Mouse (Mus musculus): Measurements from ENCODE around the gene Zfyve26. TPM values are rescaled to one million over a fixed set of nuclear protein-coding genes. Genes with fewer than 3 reads are reported as not detected.
"Not testable (repeated sequence)": the region's sequence is repeated elsewhere in the genome, so short reads cannot be mapped to it uniquely, and the experiment has no call there.

The Zfyve26 gene
- polyA plus RNA-seq (2012; ENCODE audit: insufficient read depth, insufficient read length, missing spikeins) = 8.6 and 11.1 TPM in 2 replicates

DNA sequence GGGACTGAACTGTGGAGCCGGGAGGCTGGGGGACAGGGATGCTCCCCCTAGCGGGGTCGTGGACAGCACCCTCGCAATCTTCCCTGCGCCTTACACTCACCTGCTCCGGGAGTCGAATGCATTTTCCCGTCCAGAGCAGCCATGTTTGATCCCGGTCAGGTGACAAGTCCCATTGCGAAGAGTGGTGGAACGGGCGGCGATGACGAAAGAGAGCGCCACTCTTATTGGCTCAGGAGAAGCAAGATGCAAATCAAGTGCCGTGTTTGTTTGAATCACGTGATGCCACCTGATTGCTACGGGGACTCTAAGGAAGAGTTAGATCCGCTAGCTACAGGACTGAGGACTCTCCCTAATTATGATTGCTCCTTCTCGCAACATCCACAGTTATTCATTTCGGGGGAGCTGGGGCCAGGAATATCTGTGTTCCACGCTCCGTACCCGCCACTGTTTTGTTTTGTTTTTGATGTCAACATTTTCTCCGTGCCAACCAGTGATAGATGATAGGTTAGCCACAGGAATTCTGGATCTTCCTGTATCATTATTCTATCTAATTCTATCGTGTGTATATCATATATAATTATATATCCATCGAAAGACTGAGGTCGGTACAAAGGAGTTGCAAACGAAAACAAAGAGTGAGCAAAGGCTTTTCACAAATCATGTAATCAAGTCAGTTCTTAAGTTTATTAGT lies at the start of gene Zfyve26:
Zfyve26 (minus strand) TSS at position 179 of the 691 bp plus-strand sequence.
- no peaks in the 10 kb centered on the region; the same call in 1 of the 2 replicates for H3K4me1 ChIP-seq (ENCODE audit: control insufficient read depth, insufficient read depth, insufficient read length, low read length)
- H3K27ac ChIP-seq (replicated peaks; ENCODE audit: low read depth, low read length) = 0 out of 2 replicates have a peak within 1 kb of the TSS, but pooled peaks have one; percentile 15
- H3K4me3 ChIP-seq (ENCODE audit: insufficient read depth, low read depth, low read length) = peak within 1 kb of the TSS; percentile 94

DNA sequence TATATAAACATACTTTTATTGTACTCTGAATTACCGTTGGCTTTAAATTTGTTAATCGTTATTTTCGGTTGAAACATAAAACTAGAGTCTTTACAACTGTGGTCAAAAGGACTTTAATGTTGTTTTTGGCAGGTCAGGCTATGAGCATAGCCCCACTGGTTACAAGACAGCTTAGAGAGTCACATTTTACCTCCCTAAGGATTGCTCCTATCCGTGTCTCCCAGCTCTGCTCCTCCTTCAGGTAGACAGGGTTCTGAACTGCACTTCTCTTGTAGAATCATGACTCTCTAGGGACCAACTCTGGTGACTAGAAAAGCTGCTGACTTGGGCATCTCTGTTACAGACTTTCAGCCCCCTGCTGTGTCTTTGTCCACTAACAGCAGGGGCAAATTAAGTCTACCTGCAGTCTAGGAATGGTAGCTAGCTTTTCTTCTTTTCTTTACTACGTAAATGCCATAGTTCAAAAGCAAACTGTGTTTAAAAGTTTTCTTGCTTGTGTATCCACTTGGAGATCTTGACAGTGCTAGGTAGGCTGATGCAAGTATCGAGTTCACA lies 45.3 kb upstream of the Zfyve26 start:
- Histone ChIP-seq H3K4me1 (ENCODE audit: control insufficient read depth, insufficient read depth, insufficient read length, low read length) (no peaks in the 10 kb centered on the region), H3K27ac (replicated peaks; ENCODE audit: low read depth, low read length) (no peak overlapping the region), H3K4me3 (ENCODE audit: insufficient read depth, low read depth, low read length) (no peak overlapping the region)

DNA sequence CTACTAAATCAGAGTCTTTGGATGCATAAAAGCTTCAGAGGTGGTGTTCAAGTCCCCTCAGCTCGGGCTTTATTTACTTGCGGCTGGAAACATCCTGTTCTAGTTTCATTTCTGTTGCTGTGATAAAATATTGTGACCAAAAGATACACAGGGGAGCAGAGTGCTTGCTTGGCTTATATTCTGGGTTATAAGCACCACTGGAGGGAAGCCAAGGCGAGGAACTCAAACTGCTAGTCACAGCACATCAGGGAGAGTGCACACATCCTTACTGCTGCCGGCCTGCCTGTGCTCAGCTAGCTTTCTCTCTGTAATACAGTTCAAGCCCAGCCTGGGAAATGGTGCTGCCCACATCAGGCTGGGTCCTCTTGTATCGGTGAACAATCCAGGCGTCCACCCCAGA lies 44.4 kb upstream of the Zfyve26 start:
- Histone ChIP-seq H3K27ac (replicated peaks; ENCODE audit: low read depth, low read length) (no peak overlapping the region), H3K4me3 (ENCODE audit: insufficient read depth, low read depth, low read length) (no peak overlapping the region), H3K4me1 (ENCODE audit: control insufficient read depth, insufficient read depth, insufficient read length, low read length) (no peaks in the 10 kb centered on the region)

DNA sequence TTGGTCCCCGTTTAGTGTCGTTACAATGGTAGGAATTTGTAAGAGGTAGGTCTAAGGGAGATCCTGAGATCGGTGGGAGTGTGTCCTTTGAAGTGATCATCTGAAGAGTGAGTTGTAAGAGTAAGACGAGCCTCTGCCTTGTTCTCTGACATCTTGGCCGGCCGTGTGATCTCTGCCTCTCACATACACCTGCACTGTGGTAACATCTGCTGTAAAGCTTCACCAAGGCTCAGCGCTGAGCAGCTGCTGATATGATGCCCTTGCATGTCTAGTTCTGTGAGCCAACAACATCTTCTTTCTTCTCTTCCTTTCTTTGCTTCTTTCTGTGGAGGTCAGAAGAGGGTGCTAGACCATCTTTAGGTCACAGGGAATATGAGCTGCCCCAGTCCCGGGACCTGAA lies 42.7 kb upstream of the Zfyve26 start:
- Histone ChIP-seq H3K27ac (replicated peaks; ENCODE audit: low read depth, low read length) (no peak overlapping the region), H3K4me3 (ENCODE audit: insufficient read depth, low read depth, low read length) (no peak overlapping the region), H3K4me1 (ENCODE audit: control insufficient read depth, insufficient read depth, insufficient read length, low read length) (no peaks in the 10 kb centered on the region)

DNA sequence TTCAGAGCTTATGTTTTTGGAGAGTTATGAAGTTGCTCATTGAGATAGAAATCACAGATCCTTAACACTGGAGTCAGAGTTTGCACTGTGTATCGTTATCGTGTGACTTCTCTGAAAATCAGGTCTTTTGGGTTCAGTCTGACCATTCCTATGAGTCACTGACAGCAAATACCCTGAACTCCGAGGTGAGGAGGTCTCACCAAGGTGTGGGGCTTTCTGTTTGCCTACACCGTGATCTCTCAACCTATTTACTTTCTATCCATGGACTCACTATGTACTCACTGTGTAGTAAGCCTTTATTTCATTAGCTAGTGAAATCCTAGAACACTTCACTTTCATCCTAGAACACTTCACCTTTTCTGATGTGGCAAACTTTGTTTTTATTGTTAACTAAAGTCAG lies 35.6 kb upstream of the Zfyve26 start:
- no peaks in the 10 kb centered on the region for H3K4me1 ChIP-seq (ENCODE audit: control insufficient read depth, insufficient read depth, insufficient read length, low read length)
- no peak overlapping the region for H3K27ac ChIP-seq (replicated peaks; ENCODE audit: low read depth, low read length)
- H3K4me3 ChIP-seq (ENCODE audit: insufficient read depth, low read depth, low read length) = no peak overlapping the region

DNA sequence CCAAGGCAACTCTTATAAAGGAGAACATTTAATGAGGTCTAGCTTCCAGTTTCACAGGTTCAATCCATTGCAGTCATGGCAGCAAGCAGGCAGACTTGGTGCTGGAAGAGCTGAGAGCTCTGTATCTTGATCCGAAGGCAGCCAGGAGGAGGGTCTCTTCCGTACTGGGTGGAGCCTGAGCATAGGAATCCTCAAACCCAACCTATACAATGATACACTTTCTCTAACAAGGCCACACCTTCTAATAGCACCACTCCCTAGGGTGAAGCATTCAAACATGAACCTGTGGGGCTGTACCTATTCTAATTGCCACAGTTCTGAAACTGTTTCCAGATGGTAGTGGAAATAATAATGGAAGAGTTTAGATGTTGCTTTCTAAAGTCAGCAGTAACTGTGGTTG lies 34.5 kb upstream of the Zfyve26 start:
- Histone ChIP-seq H3K4me3 (ENCODE audit: insufficient read depth, low read depth, low read length) (no peak overlapping the region), H3K27ac (replicated peaks; ENCODE audit: low read depth, low read length) (no peak overlapping the region)

DNA sequence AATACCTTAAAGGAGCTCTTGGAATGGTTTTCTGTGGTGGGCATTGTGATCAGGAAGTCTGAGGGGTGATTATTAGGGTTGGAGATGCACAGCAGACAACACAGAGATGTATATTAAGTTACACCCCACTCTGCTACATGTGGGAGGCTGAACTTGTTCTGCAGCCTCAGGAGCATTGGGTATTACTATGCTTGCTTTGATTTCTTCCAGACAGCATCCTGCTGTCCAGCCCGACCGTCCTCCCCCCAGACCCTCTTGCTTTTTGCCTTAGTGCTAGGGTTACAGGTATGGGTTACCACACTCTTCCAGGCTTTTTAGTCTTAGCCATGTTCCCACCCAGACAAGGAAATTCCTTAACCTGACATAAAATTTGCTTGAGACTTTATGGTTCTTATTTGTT lies 31.8 kb upstream of the Zfyve26 start:
- no peaks in the 10 kb centered on the region for H3K4me1 ChIP-seq (ENCODE audit: control insufficient read depth, insufficient read depth, insufficient read length, low read length)
- no peak overlapping the region for H3K4me3 ChIP-seq (ENCODE audit: insufficient read depth, low read depth, low read length)
- no peak overlapping the region for H3K27ac ChIP-seq (replicated peaks; ENCODE audit: low read depth, low read length)

More for the DNA sequence above, 34.5 kb upstream of the Zfyve26 start:
- no peaks in the 10 kb centered on the region for H3K4me1 ChIP-seq (ENCODE audit: control insufficient read depth, insufficient read depth, insufficient read length, low read length)

DNA sequence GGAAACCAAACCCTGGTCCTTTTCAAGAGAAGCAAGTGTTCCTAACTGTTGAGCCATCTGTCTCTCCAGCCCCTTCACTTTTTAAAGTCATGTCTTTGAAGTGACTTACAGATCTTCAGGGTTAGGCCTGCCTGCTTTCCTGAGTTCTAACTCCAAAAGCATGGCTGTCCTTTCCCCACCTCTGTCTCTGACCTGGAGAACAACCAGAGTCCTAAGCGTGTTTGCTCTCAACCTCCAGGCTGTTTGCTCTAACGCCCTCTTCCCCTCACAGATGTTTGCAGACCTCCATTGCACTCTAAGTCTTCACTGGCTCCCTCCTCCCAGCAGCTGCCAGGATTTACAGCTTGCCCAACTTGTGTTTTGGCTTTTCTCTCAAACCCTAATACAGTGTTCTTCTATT lies 30.6 kb upstream of the Zfyve26 start:
- no peaks in the 10 kb centered on the region for H3K4me1 ChIP-seq (ENCODE audit: control insufficient read depth, insufficient read depth, insufficient read length, low read length)
- H3K27ac ChIP-seq (replicated peaks; ENCODE audit: low read depth, low read length) = no peak overlapping the region
- H3K4me3 ChIP-seq (ENCODE audit: insufficient read depth, low read depth, low read length) = no peak overlapping the region

DNA sequence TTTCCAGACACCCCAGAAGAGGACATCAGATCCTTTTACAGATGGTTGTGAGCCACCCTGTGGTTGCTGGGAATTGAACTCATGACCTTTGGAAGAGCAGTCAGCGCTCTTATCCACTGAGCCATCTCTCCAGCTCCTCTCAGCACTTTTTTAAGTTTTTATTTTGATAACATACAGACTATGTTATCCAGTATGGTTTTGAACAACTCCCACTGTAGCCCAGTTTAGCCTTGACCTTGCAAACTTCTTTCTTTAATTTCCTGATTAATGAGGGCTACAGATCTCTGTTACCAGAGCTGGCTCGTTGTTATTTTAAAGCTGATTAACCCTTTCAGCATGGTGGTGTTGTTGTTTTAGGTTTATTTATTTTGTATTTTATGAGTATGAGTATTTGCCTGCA lies 30.1 kb upstream of the Zfyve26 start:
- no peak overlapping the region for H3K27ac ChIP-seq (replicated peaks; ENCODE audit: low read depth, low read length)
- H3K4me1 ChIP-seq (ENCODE audit: control insufficient read depth, insufficient read depth, insufficient read length, low read length) = no peaks in the 10 kb centered on the region
- H3K4me3 ChIP-seq (ENCODE audit: insufficient read depth, low read depth, low read length) = no peak overlapping the region

DNA sequence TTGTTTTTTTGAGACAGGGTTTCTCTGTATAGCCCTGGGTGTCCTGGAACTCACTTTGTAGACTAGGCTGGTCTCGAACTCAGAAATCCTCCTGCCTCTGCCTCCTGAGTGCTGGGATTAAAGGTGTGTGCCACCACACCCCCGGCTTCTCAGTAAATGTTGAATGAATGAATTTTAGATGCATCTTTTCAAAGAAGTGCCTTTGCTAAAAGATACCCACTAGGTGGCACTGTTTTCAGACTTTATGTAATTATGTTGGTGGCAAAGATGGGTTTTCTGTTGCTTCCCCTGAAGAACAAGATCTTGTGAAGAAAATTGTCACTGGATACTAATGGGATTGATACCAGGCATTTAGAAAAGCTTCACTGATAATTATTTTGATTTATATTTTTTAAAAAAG lies 26.4 kb upstream of the Zfyve26 start:
- H3K4me3 ChIP-seq (ENCODE audit: insufficient read depth, low read depth, low read length); H3K27ac ChIP-seq (replicated peaks; ENCODE audit: low read depth, low read length); H3K4me1 ChIP-seq (ENCODE audit: control insufficient read depth, insufficient read depth, insufficient read length, low read length): not testable (repeated sequence)

DNA sequence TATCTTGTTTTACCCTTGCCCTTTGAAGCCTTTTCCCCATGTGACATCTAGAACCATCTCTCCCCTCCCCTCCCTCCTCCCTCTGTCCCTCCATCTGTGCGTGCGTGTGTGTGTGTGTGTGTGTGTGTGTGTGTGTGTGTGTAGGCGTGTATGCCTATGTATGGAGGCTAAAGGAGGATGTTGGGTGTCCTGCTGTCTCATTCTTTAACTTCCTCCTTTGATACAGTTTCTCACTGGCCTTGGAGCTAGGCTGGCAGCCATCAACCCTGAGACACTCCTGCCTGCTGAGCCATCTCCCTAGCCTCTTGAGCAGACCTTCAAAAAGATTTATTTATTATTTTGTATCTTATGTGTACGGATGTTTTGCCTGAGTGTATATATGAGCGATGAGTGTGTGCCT lies 24.8 kb upstream of the Zfyve26 start:
- no peak overlapping the region for H3K27ac ChIP-seq (replicated peaks; ENCODE audit: low read depth, low read length)
- H3K4me1 ChIP-seq (ENCODE audit: control insufficient read depth, insufficient read depth, insufficient read length, low read length) = no peaks in the 10 kb centered on the region
- H3K4me3 ChIP-seq (ENCODE audit: insufficient read depth, low read depth, low read length) = no peak overlapping the region

DNA sequence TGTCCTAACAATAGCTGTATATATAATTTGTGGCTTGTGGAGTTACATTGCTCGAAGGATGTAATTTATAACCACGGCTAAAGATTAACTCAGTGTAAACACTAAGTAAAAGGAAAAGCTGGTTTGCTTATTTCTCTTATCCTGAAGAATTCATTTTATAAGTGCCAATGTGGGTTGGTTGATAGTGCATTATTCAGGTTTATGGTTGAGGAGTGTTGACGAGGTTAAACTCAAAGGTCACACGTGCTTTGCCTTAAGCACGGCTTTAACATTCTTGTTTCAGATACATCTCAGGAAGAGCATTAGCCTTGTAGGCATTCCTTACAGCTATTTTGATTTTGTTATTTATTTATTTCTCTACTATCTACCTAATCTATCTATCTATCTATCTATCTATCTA lies 21.2 kb upstream of the Zfyve26 start:
- Histone ChIP-seq H3K27ac (replicated peaks; ENCODE audit: low read depth, low read length) (no peak overlapping the region), H3K4me3 (ENCODE audit: insufficient read depth, low read depth, low read length) (no peak overlapping the region), H3K4me1 (ENCODE audit: control insufficient read depth, insufficient read depth, insufficient read length, low read length) (no peaks in the 10 kb centered on the region)

DNA sequence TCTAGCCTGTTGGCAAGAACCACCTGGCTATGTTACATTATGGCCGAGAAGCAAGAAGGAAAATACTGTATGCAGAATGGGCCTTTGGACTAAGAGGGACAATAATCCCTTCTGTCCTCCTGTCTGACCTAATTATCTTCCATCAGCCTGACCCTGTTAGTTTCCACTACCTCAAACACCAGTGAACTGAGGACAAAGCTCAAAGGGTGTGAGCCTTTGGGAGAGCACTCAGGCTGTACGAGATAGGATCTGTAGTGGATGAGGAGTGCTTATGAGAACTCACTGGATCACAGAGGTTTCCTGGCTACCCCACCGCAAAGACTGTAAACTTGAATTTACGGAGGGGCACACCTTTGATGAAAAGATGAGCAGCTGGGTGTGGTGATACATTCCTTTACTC lies 17.6 kb upstream of the Zfyve26 start:
- Histone ChIP-seq H3K4me3 (ENCODE audit: insufficient read depth, low read depth, low read length) (no peak overlapping the region), H3K27ac (replicated peaks; ENCODE audit: low read depth, low read length) (no peak overlapping the region), H3K4me1 (ENCODE audit: control insufficient read depth, insufficient read depth, insufficient read length, low read length) (no peaks in the 10 kb centered on the region)

DNA sequence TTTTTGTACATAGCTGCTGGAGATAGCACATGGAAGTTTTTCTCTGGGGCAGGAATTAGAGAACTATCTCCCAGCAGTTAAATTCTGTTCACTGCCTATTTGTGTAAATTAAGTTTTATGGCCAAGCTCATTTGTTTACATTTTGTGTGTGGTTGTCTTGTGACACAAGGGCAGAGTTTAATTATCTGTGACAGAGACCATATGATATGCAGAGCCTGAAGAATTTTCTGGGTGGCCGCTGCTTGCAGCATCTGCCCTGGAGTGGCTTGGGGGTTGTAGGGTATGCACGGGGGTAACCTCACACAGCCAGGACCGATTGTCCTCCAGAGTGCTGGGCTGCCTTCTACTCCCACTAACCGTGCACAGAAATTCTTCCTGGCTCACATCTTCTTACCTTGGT lies 9.9 kb upstream of the Zfyve26 start:
- H3K4me1 ChIP-seq (ENCODE audit: control insufficient read depth, insufficient read depth, insufficient read length, low read length) = no peaks in the 10 kb centered on the region
- H3K4me3 ChIP-seq (ENCODE audit: insufficient read depth, low read depth, low read length) = no peak overlapping the region
- H3K27ac ChIP-seq (replicated peaks; ENCODE audit: low read depth, low read length) = no peak overlapping the region

DNA sequence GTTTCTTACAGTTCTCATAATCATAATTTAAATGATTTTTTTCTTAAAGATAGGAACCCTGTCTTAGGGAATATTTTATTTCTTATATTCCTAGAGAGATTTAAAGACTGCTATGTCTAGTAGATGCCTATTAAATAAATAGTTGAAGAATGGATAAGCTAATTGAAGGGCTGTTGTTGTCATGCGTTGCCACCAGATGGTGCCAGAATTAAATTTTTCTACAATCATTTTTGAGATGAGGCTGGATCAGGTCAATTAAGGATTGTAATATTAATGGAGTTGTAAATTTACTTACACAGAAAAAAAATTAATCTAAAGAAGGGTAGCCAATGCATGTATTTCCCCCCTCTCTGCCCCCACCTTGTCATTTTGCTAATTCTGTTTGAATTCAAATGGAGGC lies 9.0 kb upstream of the Zfyve26 start:
- Histone ChIP-seq H3K27ac (replicated peaks; ENCODE audit: low read depth, low read length) (no peak overlapping the region), H3K4me1 (ENCODE audit: control insufficient read depth, insufficient read depth, insufficient read length, low read length) (no peaks in the 10 kb centered on the region), H3K4me3 (ENCODE audit: insufficient read depth, low read depth, low read length) (no peak overlapping the region)

DNA sequence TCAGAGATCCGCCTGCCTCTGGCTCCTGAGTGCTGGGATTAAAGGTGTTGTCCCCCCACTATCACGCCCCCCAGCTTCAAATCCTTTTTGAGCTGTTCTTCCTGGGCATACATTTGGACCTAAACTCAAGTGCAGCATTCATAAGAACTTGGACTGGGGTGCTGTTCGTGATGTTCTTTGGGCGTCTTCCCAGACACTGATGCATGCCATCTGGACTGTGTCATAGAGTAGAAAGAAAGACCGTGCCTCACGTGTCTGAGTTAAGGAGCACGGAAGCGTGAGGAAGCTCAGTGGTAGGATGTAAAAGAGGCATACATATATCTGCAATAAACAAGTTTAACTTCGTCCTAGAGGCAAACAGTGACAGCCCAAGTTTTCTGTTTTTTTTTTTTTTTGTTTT lies 5.7 kb upstream of the Zfyve26 start:
- H3K27ac ChIP-seq (replicated peaks; ENCODE audit: low read depth, low read length) = no peak overlapping the region
- H3K4me1 ChIP-seq (ENCODE audit: control insufficient read depth, insufficient read depth, insufficient read length, low read length) = no peaks in the 10 kb centered on the region
- H3K4me3 ChIP-seq (ENCODE audit: insufficient read depth, low read depth, low read length) = no peak overlapping the region

Measured in brown adipose tissue, adult 24 weeks (tissue).